Mouse (Mus musculus) cerebellum, adult 8-10 months (tissue): Measurements from ENCODE around the gene Uox.

Experiments
- DNase-seq: peaks from one replicate; pipeline ENCODE4 v3.0.0; 2022

The Uox gene

GRCm38 (mm10) chr3:146628227-146628982, 58.2 kb downstream of the Uox start:
- no peak for DNase-seq

DNA sequence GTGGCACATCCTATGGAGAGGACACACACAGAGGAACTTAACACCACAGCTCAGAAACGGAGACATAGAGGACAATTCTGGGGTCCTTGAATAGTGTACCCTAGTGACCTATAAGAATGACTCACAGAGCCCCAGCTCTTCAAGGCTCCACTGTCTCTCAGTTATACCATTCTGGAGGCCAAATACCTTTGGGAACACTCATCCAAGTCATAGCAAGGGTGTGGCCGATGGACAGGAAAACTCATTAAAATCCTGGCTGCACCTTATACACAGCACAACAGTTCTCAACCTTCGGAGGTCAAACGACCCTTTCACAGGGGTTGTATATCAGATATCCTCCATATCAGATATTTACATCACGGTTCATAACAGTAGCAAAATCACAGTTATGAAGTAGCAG, 62.3 kb downstream of the Uox start:
- DNase-seq: no peak

DNA sequence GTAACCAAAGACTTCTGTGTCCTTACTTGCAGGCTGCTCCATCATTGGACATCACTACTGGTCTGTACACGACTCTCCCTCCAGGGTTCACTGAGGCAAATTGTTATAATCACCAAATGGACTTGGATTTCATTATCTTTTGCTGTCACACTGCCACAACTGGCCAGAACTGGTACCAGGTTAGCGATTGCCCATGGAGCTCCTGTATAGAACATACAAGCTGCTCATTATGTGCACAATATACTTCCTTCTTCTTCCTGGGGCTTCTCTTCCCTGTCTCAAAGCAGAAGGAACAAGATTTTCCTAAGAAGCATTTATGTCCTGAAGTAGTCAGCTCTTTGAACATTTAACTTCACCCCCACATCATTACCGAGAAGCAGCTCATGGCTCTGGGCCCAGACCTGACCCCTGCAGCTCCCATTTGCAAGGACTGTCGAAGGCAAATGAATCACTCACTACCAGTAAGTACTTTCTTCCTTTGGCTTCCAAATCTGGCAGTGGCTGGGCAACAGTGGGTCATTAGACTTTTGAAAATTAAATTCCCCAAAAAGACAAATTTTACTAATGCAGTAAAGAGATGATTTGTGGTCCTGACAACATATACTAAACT, 71.7 kb downstream of the Uox start:
- no peak for DNase-seq

DNA sequence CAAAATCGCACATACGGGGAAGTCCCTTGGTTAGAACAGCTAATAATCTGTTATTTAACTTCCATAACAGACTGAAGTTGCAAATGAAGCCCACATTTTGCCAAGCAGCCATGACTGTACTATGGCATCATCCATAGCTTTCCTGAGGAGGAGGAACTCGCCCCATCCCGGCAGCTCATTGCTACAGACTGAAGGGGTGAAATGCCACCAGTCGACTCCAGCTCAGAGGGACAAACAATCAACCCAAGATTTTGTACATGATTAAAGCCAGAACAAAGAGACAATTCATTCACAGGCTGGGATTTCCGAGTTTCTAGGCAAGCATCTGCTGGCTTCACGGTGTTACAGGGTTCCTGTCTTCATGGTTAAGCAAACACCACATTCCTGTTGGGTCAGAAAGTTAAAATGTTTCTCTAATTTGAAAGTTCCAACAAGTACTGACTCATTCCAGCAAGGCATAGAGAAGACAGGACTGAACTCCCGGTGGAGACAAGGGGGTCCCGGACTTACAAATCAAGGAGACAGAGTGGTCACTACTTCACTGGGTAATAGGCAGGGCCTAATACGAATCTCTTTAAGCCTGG, 79.2 kb downstream of the Uox start:
- DNase-seq: no peak

GRCm38 (mm10) chr3:146650716-146651115, 80.5 kb downstream of the Uox start:
- DNase-seq: no peak

GRCm38 (mm10) chr3:146651217-146651616, 81.0 kb downstream of the Uox start, which contains the start of gene 4930503B20Rik:
TSS of gene 4930503B20Rik (minus strand) at chr3:146651317.
- no peak for DNase-seq

DNA sequence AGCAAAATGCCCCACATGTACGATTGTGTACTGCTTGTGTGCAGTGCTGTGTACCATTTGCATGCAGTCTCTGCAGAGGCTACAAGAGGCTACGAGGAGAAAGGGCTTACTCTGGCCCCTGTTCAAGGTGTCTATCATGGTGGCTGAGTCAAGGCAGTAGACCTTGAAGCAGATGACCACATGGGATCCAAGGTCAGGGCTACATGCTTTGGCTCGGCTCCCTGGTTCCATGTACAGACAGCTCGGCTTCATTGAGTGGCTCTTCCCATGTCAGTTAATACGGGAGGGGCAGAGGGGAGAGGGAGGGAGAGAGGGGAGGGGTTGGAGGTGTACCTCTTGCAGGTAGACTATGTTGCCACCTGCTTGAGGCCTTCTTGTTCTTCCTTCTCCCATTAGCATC, 82.2 kb downstream of the Uox start:
- no peak for DNase-seq

DNA sequence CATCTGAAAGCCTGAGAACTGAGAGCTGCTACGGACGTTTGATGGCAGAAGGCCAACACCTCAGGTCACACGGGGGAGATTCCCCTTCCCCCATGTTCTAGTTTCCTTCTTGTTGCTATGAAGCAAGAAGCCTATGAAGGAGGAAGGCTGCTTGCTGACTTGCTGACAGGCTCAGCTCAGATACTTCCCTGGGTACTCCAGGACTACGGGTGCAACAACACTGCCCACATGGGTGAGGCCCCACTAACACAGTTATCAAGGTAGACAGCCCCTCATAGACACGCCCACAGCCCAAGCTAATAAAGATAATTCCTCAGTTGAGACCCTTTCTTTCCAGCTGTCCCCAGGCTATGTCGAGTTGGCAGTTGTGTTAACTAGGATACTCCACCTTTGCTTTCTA, 83.5 kb downstream of the Uox start:
- DNase-seq: no peak

DNA sequence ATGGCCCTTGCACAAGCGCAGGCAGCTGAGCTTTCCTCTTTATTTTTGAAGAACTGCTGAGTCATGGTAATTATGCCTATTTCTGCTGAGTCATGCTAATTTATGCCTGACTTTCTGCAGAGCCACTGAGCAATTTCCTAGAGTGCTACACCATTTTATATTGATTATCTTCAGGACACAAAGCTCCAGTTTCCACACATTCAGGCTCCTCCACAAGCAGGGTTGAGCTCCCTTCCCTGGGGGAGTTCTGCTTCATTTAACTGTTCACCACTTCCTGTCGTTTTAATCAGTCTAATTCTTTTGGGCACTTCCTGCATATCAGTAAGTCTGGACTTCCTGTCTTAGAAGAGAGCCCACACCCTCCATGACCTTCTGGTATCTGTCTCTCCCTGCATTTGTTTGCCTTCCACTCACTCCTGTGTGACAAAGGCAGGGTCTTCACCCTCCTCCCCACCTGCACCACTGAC, 84.9 kb downstream of the Uox start:
- DNase-seq: no peak

DNA sequence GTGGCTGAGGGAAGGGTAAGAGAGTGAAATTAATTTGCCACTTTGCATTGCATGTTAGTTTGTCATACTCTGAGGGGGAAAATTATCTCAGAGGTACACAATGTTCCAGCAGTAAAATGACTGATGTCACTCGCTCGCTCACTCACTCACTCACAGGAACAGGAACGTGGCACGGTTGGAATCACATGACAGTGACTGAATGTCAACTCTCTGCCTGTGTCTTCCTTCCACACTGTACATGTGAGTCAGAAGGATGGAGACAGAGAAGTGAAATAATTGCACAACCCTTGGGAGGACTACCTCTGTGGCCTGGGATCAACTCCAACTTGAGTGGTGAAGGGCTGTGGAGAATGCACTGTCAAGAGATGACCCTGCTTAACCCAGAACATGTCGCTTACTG, 87.2 kb downstream of the Uox start:
- DNase-seq: no peak

DNA sequence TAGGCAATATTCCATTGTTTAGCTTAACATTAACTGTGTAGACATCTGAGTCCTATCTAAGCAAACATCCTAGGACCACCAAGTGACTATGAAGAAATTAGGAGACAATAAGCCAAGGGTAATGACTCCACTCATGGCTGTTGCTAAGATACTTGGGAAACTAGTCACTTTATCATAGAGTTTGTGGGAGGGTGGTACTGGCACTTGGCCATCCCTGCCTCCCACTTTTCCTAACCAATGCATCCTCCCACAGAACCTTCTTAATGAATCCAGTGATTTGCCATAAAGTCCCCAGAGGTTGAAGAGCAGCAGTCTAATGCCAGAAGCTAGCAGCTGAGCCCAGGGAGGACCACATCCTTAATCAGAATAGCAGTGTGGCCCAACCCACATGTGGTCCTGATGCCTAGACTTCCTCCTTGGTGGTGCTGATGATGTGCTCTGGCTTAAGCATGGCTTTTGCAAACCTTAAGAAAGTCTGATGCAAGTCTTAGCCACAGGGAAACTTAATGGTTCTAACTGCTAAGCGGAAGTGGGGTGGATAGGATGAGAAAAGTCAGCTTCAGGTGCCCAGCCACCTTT, 87.9 kb downstream of the Uox start:
- no peak for DNase-seq

- peak; percentile 47 for DNase-seq
Observed at GRCm38 (mm10) chr3:146659321-146659720, 89.1 kb downstream of the Uox start.

GRCm38 (mm10) chr3:146661001-146661400, 90.8 kb downstream of the Uox start:
- no peak for DNase-seq

DNA sequence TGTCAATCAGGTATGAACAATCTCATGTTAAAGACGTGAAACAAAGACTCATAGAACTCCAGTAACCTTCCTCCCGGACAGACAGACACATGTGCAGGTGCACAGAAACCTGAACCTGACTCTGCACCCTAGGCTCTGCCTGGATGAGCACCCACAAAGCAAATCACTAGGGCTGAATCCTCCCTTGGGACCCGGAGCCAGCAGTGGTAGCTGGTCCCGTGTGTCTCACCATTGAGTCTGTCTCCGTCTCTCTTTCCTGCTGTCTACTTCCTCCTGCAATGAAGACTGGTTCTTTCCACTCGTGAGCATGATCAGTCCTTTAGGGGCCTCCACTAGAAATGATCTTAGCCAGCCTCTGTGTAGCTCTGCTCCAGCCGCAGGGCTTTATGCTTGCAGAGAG, 91.7 kb downstream of the Uox start:
- no peak for DNase-seq

- no peak for DNase-seq
Observed at GRCm38 (mm10) chr3:146671121-146671520, 100.9 kb downstream of the Uox start.

- DNase-seq: no peak
Observed at GRCm38 (mm10) chr3:146675101-146675500, 104.9 kb downstream of the Uox start.

- no peak for DNase-seq
Observed at GRCm38 (mm10) chr3:146676193-146676592, 106.0 kb downstream of the Uox start.

- DNase-seq: no peak
Observed at GRCm38 (mm10) chr3:146679646-146680045, 109.4 kb downstream of the Uox start.

- DNase-seq: no peak
Observed at GRCm38 (mm10) chr3:146680625-146681024, 110.4 kb downstream of the Uox start.

DNA sequence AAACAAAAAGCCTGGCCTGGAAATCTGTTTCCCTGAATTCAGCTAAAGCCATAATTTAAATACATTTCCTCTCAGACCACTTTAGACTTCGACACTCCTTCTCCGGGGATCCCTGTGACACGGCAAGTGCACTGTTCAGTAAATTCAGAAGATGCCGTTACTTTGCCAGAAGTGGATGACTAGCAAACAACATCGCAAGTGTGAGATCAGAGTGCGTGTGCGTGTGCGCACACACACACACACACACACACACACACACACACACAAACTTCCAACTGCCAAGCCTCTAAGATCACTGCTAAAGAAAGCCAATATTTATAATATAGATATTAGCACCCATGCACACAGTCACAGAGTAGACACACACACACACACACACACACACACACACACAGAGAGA, 111.5 kb downstream of the Uox start:
- no peak for DNase-seq
